Mouse (Mus musculus): ENCODE data around the gene Ran.

DNA sequence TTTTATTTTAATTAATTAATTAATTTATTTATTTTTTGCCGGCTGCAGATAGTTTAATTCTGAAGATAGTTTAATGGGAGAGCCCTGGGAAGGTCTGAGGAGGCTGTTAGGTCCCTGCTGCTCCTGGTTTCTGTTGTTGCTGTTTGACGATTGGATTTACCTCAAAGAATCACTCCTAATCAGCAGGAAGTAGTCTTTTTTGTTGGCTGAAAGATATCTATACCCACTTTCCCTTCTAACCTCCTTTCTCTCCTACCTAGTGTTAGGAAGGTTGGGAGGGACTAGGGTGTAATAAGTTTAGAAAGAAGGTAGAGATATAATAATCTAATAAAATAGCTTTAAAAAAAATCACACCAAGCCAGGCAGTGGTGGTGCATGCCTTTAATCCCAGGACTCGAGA, 4.8 kb upstream of the Ran start:
- no peak for TF ChIP-seq CTCF (IDR thresholded peaks at IDR 0.05; ENCODE audit: control insufficient read depth, insufficient read depth, low read length)
- TF ChIP-seq POLR2A (IDR thresholded peaks at IDR 0.05; ENCODE audit: borderline replicate concordance, control insufficient read depth, low read depth, low read length), result no peak
